Mouse (Mus musculus) MEL (cell line): ENCODE measurements around the gene Ifna15.

ENCODE experiments used
- CHD1 ChIP-seq: IDR thresholded peaks from 2 replicates; pipeline ENCODE4 v1.6.1; 2012; ENCODE audit warnings: low read depth, mild to moderate bottlenecking, inconsistent platforms, low read length, improper control_type of control experiment
- CTCF ChIP-seq, 3 experiments: IDR thresholded peaks in 2 of 3; conservative IDR thresholded peaks in 1 of 3; 2 replicates each; pipeline ENCODE4 v1.5.1; 2011 to 2012; ENCODE audit warnings: low read length in 3 of 3, low read depth in 2 of 3, mild to moderate bottlenecking in 2 of 3, improper control_type of control experiment in 1 of 3, inconsistent platforms in 1 of 3, mixed read lengths in 1 of 3, moderate library complexity in 1 of 3; ENCODE audit not compliant: control insufficient read depth in 1 of 3, insufficient read depth in 1 of 3, poor library complexity in 1 of 3, severe bottlenecking in 1 of 3
- E2F4 ChIP-seq: IDR thresholded peaks from 2 replicates; pipeline ENCODE4 v1.6.1; 2011; ENCODE audit warnings: low read depth, low read length, improper control_type of control experiment, borderline replicate concordance
- HCFC1 ChIP-seq: IDR thresholded peaks from 2 replicates; pipeline ENCODE4 v1.6.1; 2012; ENCODE audit warnings: low read depth, mild to moderate bottlenecking, inconsistent platforms, low read length, improper control_type of control experiment, moderate library complexity
- NRF1 ChIP-seq: IDR thresholded peaks from 2 replicates; pipeline ENCODE4 v1.6.1; 2014; ENCODE audit warnings: low read depth, mild to moderate bottlenecking, inconsistent platforms, low read length, improper control_type of control experiment, moderate library complexity; ENCODE audit not compliant: poor library complexity, insufficient read depth, severe bottlenecking
- POLR2A ChIP-seq, 2 experiments: IDR thresholded peaks; 2 replicates each; pipeline ENCODE4 v1.6.1; 2011 to 2012; ENCODE audit warnings: low read length in 2 of 2, mild to moderate bottlenecking in 2 of 2, control low read depth in 1 of 2, improper control_type of control experiment in 1 of 2, low read depth in 1 of 2, moderate library complexity in 1 of 2; ENCODE audit not compliant: control insufficient read depth in 1 of 2, insufficient read depth in 1 of 2, poor library complexity in 1 of 2
- SIN3A ChIP-seq: IDR thresholded peaks from 2 replicates; pipeline ENCODE4 v1.6.1; 2012; ENCODE audit warnings: low read length, improper control_type of control experiment, inconsistent platforms
- TCF12 ChIP-seq: IDR thresholded peaks from 2 replicates; pipeline ENCODE4 v1.6.1; 2014; ENCODE audit warnings: low read depth, mild to moderate bottlenecking, inconsistent platforms, low read length, improper control_type of control experiment, moderate library complexity
- UBTF ChIP-seq: IDR thresholded peaks from 2 replicates; pipeline ENCODE4 v1.6.1; 2012; ENCODE audit warnings: low read depth, mild to moderate bottlenecking, inconsistent platforms, low read length, improper control_type of control experiment, moderate library complexity, borderline replicate concordance; ENCODE audit not compliant: insufficient read depth
- USF1 ChIP-seq: IDR thresholded peaks from 2 replicates; pipeline ENCODE4 v1.6.1; 2014; ENCODE audit warnings: low read depth, mild to moderate bottlenecking, inconsistent platforms, low read length, improper control_type of control experiment, moderate library complexity
- ZKSCAN1 ChIP-seq: IDR thresholded peaks from 2 replicates; pipeline ENCODE4 v1.6.1; 2012; ENCODE audit warnings: low read depth, mild to moderate bottlenecking, inconsistent platforms, low read length, improper control_type of control experiment, moderate library complexity
- ZMIZ1 ChIP-seq: IDR thresholded peaks from 2 replicates; pipeline ENCODE4 v1.6.1; 2012; ENCODE audit warnings: low read depth, mild to moderate bottlenecking, inconsistent platforms, low read length, improper control_type of control experiment, moderate library complexity

DNA sequence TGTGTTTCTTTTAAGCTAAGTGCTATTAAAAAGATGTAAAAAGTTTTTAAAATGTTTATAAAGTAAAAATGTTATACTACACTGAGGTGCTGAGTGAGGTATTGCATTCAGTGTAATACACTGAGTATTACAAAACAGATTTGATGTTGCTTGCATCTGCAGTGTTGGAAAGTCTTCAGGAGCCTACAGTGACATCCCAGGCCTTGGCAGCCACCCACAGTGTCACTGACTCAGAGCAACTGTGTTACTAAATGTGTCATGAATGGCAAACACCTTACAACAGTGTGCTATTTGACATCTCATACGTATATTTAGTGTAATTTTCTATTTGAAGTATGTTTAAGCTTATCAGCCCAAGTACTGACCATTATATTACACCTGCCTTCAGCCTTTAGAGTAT is 10.1 kb downstream of the Ifna15 start:
- TF ChIP-seq POLR2A (IDR thresholded peaks at IDR 0.05; ENCODE audit: control insufficient read depth in 1 of 2, insufficient read depth in 1 of 2, low read depth in 1 of 2, low read length in 2 of 2, poor library complexity in 1 of 2) (no peak), UBTF (no peak), ZKSCAN1 (no peak), NRF1 (no peak), USF1 (no peak), TCF12 (no peak), CTCF (IDR thresholded peaks at IDR 0.05 in 2 of 3, conservative IDR thresholded peaks at IDR 0.05 in 1 of 3; ENCODE audit: control insufficient read depth in 1 of 3, insufficient read depth in 1 of 3, low read depth in 2 of 3, low read length in 3 of 3, poor library complexity in 1 of 3, severe bottlenecking in 1 of 3) (no peak), CHD1 (no peak), E2F4 (no peak), ZMIZ1 (no peak), HCFC1 (no peak), SIN3A (no peak)
